Mouse (Mus musculus): Measurements from ENCODE around the gene B9d2. TPM values are rescaled to one million over a fixed set of nuclear protein-coding genes. Genes with fewer than 3 reads are reported as not detected.

Gene B9d2
- 10 to 100 TPM; 21.0 to 23.9 (median 21.8) TPM for total RNA-seq (2022)

GRCm38 (mm10) chr7:25680514-25681258 is at the start of gene B9d2:
Gene B9d2, plus strand, starts transcription at chr7:25680780.
- DNase-seq (ENCODE audit: low spot score in 2 of 2), result peak; percentile 92 to 94

GRCm38 (mm10) chr7:25632679-25633078 is 47.9 kb upstream of the B9d2 start:
- no peak for DNase-seq (ENCODE audit: low spot score in 2 of 2)

DNA sequence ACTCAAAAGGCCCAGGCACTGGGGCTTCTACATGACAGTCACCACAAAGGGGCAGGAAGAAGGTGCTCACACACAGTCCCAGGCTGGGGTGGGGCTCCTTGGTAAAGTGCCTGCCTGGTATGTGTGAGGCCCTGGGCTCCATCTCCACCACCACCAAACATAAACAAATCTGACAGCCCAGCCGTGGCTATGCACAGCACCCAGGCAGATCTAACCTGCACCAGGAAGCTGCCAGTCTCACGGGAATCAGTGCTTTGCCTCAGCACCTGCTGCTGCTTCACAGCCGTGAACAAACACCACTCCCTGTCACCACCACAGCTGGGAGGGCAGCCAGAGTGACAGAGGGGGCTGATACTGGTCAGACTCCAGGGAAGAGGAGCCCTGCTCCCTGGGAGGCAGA is 44.2 kb upstream of the B9d2 start:
- no peak for DNase-seq (ENCODE audit: low spot score in 2 of 2)

DNA sequence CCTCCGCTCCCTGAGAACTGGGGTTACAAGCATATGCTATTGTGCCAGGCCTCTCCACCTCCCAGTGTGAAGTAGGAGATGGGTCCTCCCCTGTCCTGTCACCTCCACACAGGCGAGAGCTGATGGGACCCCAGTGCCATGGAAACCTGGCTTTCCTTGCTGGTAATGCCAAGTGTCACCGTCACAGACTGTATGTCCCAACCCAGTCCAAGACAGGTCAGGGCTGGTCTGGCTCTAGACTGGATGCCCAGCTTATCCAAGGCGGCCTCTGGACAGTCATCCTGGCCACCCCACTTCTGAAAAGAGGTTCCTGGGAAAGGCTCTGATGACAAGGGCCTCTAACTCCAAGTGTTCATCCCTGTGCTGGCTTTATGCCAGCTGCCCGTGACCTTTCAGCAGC is 43.5 kb upstream of the B9d2 start:
- no peak for DNase-seq (ENCODE audit: low spot score in 2 of 2)

DNA sequence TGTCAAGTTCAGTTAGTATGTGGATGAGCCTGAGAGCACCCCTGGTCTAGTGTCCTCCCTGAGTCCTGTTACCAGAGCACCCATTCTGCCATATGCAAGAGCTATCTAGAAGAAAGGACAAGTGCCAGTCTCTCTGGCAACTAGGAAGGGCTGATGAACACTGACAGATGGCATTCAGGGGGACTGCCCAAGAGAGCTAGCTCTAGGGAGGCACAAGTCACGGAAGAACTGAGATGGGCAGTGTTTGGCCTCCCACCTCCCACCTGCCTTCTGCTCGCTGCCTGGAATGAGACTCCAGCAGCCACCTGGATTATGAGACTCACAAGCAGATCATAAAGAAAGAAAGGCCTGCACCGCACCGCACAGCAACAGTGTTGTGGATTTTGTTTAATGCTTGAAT is 40.8 kb upstream of the B9d2 start:
- peak in 1 of 2 experiments; percentile 45 for DNase-seq (ENCODE audit: low spot score in 2 of 2)

- no peak for DNase-seq (ENCODE audit: low spot score in 2 of 2)
These were observed 36.4 kb upstream of the B9d2 start for GRCm38 (mm10) chr7:25644136-25644535.

GRCm38 (mm10) chr7:25644631-25645030 is 35.9 kb upstream of the B9d2 start:
- no peak for DNase-seq (ENCODE audit: low spot score in 2 of 2)

DNA sequence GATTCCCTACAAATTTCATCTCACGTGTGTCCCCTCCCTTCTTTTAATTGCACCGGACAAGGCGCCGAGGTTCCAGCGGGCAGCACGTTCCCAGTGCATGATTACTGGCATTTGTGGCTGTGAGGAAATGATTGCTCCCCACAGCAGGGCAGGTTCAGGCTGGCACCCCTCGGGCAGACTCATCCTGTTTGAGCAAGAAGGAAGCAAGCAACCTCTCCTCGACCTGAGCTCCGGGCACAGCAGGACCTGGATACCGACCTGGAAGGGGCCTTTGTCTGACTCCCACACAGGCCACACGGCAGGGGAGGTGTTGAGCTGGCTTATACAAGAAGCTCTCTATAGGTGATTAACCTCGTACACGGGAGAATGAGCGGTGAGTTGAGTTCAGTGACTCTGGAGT is 35.5 kb upstream of the B9d2 start:
- DNase-seq (ENCODE audit: low spot score in 2 of 2), result no peak

GRCm38 (mm10) chr7:25647574-25648123 is 32.9 kb upstream of the B9d2 start:
- no peak for DNase-seq (ENCODE audit: low spot score in 2 of 2)

- DNase-seq (ENCODE audit: low spot score in 2 of 2), result no peak
These were observed 30.7 kb upstream of the B9d2 start for GRCm38 (mm10) chr7:25649839-25650238.

GRCm38 (mm10) chr7:25651281-25651680 is 29.3 kb upstream of the B9d2 start:
- no peak for DNase-seq (ENCODE audit: low spot score in 2 of 2)

GRCm38 (mm10) chr7:25652244-25652759 is 28.3 kb upstream of the B9d2 start:
- DNase-seq (ENCODE audit: low spot score in 2 of 2), result no peak

GRCm38 (mm10) chr7:25655601-25656428 is 24.8 kb upstream of the B9d2 start:
- no peak for DNase-seq (ENCODE audit: low spot score in 2 of 2)

- no peak for DNase-seq (ENCODE audit: low spot score in 2 of 2)
These were observed 22.8 kb upstream of the B9d2 start for GRCm38 (mm10) chr7:25657785-25658184.

DNA sequence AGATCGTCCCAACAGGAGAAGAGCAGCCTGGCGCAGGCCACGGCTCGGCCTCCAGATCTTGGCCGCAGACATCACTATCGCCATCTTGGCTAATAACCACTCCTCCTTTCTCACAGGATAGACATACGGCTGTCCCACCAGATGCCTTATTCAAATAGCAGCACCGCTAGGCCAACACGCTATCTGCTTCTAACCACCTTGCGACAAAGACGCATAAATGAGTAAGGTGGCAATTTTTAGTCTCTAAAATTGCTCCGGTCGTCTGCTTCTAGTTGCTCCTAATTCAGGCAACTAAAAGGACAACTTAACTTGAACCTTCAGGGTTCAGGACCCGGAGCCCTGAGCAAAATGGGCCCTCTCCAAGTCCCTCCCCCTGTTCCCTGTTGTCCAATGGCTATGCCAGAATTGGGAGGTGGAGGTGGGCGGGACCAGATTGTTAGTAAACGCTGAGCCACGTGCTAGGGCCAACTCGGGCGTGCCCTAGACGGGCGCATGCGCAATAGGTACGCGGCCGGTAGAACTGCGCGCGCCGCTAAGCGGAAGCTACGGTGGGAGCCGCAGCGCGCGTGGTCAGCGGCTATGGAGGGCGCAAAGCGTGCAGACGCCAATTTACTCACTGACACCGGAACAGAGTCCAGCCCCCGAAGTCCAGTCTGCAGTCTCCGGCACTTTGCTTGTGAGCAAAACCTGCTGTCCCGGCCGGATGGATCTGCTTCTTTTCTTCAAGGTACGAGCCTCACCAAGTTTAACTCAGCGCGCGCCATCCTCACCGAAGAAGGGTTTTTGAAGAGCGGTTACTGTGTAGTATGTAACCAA is 21.7 kb upstream of the B9d2 start, which contains the start of the genes Bckdha and Exosc5:
TSS of gene Bckdha (minus strand) at position 325 of the 816 bp plus-strand sequence.
TSS of gene Exosc5 (plus strand) at position 508 of the 816 bp plus-strand sequence.
- DNase-seq (ENCODE audit: low spot score in 2 of 2), result peak; percentile 99

- DNase-seq (ENCODE audit: low spot score in 2 of 2), result no peak
These were observed 14.2 kb upstream of the B9d2 start for GRCm38 (mm10) chr7:25666381-25666780.

GRCm38 (mm10) chr7:25669158-25669557 is 11.4 kb upstream of the B9d2 start:
- no peak for DNase-seq (ENCODE audit: low spot score in 2 of 2)

DNA sequence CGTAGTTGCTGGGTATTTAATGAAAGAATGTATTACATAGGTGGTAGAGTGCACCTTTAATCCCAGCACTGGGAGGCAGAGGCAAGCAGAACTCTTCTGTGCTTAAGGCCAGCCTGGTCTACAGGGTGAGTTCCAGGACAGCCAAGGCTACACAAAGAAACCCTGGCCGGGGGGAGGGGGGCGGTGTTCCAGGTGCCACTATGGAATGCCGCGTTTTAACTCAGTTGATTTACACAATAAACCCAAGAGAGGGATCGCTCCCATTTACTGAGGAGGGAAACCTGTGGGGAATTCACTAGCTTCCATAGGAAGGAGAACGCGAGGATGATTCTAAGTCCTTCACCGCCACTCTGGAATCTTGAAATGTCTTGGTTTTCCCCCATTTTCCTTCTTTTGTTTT is 10.9 kb upstream of the B9d2 start:
- no peak for DNase-seq (ENCODE audit: low spot score in 2 of 2)

GRCm38 (mm10) chr7:25670096-25670495 is 10.5 kb upstream of the B9d2 start:
- DNase-seq (ENCODE audit: low spot score in 2 of 2), result no peak

DNA sequence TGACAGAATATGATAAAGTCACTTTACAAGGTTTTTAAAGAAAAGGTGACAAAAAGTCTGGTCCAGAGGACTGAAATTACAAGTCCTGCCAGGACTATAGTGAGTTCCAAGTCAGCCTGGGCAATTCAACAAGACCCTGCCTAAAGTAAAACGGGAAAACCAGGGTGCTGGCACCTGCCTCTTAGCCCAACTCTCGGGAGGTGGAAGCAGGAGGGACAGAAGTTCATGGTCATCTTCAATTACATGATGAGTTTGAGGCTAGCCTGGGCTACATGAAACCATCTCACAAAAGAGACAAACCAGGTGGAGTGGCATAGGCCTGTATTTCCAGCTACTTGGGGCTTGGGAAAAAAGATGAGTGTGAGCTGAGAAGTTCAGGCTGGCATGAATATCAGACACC is 8.9 kb upstream of the B9d2 start:
- no peak for DNase-seq (ENCODE audit: low spot score in 2 of 2)

DNA sequence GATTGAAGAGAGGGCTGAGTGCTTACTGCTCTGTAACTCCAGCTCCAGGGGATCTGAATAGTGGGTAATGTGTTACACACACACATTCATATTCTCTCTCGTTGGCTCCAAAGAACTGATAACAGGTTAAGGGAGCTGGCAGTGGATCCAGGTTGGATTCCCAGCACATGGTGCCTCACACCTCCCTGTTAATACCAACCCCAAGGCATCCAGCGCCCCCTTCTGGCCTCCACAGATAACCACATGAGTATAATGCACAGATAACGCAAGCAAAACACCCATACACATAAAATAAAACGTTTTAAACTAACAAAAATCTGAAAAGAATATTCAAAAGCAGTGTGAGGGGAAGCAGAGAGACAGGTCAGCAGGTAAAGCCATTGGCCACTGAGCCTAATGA is 8.1 kb upstream of the B9d2 start:
- no peak for DNase-seq (ENCODE audit: low spot score in 2 of 2)
